Mouse (Mus musculus): ENCODE results near the gene S100a2.

S100a2 gene

DNA sequence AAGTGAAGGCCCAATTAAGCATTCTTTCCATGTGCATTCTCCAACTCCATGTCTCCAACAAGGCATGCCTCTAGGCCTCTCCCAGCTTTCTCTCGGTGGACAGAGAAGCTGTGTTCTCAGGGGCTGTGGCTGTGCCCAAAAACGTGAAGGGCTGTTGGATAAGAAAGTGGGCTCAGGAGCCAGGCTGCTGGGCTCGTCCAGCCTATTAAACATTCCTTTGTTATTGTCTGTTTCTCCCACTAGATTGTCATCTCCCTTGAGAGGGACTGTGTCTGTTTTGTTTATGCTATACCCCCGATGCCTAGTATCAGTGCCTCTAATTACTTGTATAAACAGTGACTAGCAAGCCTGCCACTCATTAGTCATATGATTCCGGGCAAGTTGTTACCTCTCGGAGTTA lies 7.7 kb downstream of the S100a2 start:
- DNase-seq, result no peak

DNA sequence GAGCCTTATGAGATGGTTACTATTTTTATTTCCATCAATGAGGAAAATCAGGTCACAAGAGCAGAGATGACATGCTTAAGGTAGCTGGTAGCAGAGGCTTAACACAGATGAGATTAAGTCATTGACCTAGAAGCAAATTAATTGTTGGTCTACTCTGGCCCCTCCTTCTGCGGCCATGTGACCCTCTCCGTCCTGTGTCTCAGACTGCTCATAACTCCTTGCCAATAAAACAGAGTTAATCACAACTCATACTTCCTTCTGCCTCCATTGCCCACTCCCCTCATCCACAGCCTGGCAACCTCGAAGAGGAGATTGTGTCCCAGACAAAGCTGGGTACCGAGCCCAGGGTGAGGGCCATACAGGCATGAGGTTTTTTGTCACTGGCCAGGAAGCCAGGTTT lies 8.2 kb downstream of the S100a2 start:
- DNase-seq, result no peak

DNA sequence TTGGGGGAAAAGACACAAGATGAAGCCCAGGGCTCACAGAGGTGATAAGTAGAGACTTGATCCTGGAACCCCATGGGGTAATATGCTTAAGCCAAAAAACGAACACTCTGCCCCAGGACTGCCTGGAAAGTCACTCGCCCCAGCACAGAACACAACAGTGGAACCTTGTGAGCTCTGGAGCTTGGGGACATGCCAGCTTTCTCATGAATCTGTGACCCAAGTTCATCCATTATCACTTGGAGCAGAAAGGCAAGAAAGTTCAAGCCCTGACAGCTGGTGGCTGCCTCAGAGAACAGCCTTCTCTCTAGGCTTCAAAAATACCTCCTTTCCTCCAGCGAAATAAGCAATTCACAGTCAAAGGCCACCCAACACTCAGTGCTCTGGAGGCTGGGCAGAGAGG lies 9.4 kb downstream of the S100a2 start:
- DNase-seq, result no peak

DNA sequence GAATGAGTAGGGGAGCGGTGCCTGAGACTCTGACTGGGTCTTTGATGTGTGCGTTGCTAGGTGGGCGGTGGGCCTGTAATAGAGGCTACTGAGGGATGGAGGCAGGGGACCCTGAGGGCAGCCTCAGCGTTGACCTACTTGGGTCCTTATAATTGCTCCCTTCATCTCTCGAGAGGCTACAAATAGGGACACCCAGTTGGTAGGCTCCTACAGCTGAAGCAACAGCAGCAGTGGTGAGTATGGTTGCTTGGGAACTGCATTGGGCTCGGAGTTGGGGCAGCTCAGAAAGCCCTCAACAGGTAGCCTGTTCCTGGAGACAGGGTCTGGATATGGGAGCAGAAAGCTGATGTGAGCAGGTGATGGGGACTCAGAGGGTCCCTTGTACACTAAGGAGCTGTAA lies 10.0 kb downstream of the S100a2 start:
- DNase-seq, result no peak

- DNase-seq, result no peak
Observed at GRCm38 (mm10) chr3:90600458-90601195, 10.6 kb downstream of the S100a2 start.

DNA sequence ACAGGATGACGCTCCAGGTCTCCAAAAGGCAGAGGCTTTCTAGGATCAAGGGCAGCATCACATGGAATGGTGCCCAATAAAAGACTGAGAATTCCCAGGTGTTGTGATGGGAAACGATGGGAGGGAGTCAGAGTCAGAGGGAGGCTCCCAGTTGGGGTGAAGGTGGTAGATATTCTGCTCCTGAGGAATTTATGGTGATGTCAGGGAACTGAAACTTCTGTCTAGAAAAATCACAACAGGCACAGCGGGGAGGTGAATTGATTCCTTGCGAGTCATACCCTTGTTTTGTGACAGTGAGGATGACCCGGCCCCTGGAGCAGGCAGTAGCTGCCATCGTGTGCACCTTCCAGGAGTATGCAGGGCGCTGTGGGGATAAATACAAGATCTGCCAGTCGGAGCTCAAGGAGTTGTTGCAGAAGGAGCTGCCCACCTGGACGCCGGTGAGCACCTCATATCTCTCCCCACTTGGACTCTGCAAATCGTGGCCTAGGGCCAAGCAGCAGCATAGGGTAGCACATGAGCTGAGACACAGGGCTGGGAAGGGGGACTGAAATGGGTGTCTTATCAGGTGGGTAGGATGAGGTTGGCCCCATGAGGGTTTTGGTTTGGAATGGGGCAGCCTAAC lies 11.6 kb downstream of the S100a2 start, which contains the start of gene Gm42674:
TSS of gene Gm42674 (plus strand) at position 419 of the 625 bp plus-strand sequence.
- no peak for DNase-seq

DNA sequence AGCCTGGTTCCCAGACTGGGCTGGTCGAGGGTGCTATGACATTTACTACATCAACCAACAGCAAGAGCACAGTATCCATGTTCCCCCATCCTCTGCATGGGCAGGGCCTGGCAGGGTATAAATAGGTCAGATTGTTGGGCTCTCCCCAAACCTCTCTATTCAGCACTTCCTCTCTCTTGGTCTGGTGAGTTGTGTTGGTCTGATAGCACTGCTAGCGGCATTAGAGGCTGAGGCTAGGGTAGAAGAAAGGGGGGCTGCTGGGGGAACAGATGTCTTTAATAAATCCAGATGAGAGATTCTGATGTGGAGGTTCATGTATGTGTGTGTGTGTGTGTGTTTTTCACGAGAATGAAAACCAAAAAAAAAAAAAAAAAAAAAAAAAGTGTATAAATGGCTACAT lies 13.6 kb downstream of the S100a2 start, which contains the start of gene S100a4:
TSS of gene S100a4 (plus strand) at position 149 of the 400 bp plus-strand sequence.
- DNase-seq, result no peak

DNA sequence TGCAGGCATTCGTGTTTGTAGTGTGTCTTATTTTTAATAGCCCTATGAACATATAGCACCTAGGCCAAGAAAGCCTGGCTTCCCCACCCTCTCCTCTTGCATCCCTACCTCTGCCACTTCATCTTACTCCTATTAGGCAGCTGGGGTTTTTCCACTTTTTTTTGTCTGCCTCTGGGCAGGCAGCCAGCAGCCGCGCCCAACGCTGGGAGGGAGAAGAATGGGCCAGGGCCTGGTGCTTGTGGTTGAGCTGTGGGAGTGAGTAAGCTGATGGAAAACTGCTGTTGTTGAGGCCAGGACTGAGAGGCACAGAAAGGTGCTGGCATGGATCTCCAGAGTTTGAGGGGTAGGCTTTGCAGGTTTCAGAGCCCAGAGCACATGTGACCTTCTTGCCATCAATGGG lies 14.4 kb downstream of the S100a2 start:
- no peak for DNase-seq

GRCm38 (mm10) chr3:90605049-90605448 lies 15.0 kb downstream of the S100a2 start:
- DNase-seq, result no peak

- DNase-seq, result no peak
Observed at GRCm38 (mm10) chr3:90605736-90606135, 15.7 kb downstream of the S100a2 start.

GRCm38 (mm10) chr3:90606185-90606584 lies 16.1 kb downstream of the S100a2 start:
- DNase-seq, result no peak

DNA sequence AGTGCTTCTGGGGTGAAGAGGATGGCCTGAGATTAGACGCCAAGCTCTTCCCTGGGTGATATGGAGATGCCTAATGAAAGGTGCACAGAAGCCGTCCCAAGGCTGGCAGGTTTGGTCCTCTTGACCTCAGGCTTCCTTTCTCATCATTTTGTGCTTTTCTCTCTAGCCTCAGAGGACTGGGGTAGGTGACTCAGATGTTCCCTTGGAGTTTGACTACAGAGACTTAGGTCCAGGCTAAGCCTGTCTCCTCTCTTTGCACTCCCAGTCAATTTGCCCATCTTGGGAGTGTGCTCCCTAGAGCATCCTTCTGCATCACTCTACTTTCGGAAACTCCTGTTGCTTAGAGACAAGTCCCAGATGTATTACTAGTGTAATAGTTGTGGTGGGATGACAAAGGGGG lies 17.3 kb downstream of the S100a2 start:
- no peak for DNase-seq

- no peak for DNase-seq
Observed at GRCm38 (mm10) chr3:90608223-90608622, 18.2 kb downstream of the S100a2 start, which contains the start of gene S100a5. S100a5 (plus strand) TSS chr3:90608523.

- no peak for DNase-seq
Observed at GRCm38 (mm10) chr3:90609102-90609501, 19.1 kb downstream of the S100a2 start.

DNA sequence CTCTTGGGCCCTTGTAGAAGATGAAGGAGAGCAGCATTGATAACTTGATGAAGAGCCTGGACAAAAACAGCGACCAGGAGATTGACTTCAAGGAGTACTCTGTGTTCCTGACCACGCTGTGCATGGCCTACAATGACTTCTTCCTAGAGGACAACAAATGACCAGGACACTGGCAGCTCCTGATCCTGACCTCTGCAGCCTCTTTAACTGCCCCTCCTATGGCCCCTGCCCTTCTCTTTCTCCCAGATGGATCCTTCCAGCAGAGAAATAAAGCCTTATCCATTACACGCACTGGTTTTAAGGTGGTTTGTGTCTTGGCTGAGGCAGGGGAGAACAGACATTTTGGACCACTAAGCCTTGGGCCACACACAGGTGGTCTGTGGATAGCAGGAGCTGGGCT lies 21.4 kb downstream of the S100a2 start:
- no peak for DNase-seq

DNA sequence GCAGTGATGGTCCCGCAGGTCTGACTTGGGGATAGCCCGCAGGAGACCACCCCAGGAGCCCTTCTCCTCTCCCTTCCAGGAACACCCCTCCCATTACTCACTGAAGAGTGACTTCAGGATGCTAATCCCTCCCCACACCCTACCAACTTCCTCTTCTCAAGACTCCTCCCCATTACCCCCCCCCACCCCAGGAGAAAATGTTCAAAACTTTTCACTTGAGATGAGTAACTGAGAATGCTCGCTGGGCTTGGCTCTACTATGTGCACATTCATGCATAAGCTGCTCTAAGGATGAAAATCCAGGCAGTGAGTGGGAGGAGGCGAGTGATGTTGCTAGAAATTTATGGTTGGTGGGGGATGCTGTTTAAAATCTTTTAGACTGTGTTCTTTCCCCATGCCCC lies 22.0 kb downstream of the S100a2 start:
- no peak for DNase-seq

DNA sequence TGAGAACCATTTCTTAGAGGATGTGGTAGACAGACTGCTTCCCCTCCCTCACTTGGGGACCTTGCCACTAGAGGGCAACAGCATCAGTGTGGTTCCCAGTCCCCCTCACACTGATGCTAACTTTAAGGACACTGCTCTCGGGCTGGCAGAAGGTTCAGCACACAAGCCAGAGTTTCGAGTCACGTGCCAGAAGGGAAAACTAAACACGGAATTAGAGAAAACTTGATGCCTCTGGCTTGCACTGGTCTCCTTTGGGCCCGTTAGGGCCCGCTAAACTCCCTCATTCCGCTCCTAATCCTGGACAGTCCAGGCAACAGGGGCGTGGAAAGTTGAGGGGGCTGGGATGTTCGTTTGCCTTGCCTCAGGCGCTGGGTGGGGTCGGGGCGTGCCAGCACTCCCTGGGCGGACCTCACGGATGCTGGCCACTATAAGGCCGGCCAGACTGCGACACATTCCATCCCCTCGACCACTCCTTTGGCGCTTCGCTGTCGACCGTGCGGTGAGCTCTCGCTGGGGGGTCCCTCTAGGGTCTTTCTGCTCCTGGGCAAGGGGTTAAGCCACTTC lies 22.8 kb downstream of the S100a2 start, which contains the start of gene S100a6:
TSS of gene S100a6 (plus strand) at position 155 of the 564 bp plus-strand sequence.
- peak; percentile 88 for DNase-seq

DNA sequence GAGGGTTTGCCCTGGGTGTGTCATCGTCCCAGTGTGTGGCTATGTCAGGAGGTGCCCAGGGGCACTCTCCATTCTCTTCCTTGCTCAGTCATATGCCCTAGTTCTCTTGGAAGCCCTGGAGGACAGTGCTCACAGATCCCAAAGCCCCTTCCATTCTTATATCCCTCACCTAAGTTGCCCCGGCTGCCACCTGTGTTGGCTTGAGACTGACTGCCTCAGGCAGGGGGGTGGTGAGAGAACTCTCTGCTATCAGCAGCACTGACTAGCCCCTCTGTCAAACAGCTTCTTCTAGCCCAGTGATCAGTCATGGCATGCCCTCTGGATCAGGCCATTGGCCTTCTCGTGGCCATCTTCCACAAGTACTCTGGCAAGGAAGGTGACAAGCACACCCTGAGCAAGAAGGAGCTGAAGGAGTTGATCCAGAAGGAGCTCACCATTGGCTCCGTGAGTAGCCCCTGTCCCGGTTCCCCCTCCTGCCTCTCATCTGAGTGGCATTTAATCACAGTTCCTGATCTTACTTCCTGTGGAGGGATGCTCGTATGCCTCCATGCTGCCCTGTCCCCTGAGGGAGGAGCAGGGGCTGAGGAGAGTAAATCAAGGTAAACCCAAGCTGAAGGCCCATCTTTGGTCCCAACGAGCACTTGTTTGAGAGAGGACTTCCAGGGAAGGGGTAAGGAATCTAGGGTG lies 23.6 kb downstream of the S100a2 start:
- no peak for DNase-seq

GRCm38 (mm10) chr3:90614148-90614530 lies 24.1 kb downstream of the S100a2 start:
- no peak for DNase-seq

DNA sequence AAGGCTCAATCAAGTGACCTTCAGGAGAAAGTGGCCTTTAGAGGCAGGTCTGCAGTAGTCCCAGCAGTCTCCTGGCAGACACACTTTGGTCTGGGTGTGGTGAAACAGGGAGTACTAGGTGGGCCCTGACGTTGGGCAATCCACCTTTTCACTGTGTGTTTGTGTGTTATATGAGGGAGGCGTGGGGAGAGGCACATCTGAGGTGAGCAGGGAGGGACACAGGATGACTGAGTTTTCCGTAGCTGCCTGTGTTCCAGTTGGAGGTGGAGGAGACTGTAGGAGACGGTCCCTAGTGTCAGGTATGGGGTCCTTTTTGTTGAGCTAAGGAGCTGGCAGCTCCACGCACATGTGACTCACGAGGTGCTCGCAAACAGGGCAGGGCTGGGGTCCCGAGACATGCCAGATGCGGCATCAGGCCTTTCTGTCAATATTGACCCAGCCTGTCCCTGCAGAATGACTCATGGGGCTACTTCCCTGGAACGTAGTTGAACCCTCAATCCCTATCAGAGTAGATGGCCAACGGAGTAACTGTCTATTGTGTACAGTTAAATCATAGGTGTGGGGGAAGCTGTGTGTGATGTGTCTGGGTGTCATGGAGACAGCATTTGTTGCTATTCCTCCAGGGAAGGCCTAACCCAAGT lies 24.7 kb downstream of the S100a2 start:
- DNase-seq, result no peak

GRCm38 (mm10) chr3:90615415-90615814 lies 25.4 kb downstream of the S100a2 start:
- peak; percentile 85 for DNase-seq

DNA sequence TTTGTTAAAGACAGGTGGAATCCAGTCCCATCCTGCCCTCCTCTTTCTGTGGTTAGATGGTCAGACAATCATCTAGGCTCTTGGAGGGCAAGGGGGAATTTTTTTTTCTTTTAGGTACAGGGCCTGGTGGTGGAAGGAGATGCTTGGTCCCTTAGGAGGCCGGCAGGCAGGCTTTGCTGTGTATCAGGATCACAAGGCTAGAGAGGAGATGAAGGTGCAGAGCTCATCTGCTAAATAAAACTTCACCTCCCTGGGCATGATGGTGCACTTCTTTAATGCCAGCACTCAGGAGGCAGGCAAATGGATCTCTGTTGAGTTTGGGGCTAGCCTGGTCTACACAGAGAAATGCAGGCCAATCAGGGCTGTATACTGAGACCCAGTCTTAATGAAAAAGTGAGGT lies 25.9 kb downstream of the S100a2 start:
- no peak for DNase-seq

- DNase-seq, result no peak
Observed at GRCm38 (mm10) chr3:90617586-90617985, 27.5 kb downstream of the S100a2 start.

All from thymus, postnatal 4 days (tissue).